Mouse (Mus musculus): ENCODE measurements at regions not wholly inside any gene's neighbourhood (a gene's known extent, or its start where the extent isn't known, plus 50 kb on each side); places are given as distances from the start of the nearest gene placed in this dataset.

DNA sequence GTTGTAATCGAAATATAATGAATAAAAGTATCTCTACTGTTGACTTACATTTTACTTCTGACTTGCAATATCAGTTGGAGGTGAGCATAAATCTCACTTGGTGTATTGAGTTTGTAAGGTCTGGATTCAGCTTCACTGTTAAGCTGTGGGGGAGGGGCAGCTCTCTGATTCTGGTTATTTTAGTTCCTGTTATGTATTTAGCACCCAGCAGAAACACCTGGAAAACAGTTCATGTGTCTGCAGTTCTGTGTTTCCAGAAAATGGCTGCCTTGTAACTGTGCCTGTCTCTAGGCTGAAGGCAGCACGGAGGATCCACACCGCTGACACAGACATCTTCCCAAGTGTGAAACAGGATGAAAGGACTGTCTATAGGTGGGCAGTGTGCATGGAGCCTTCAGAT is 62.3 kb upstream of the Sgk1 start:
- DNase-seq: no peak
- intact Hi-C loops (cut with DNase I; ENCODE audit: low total_unique reads): no loop called here

DNA sequence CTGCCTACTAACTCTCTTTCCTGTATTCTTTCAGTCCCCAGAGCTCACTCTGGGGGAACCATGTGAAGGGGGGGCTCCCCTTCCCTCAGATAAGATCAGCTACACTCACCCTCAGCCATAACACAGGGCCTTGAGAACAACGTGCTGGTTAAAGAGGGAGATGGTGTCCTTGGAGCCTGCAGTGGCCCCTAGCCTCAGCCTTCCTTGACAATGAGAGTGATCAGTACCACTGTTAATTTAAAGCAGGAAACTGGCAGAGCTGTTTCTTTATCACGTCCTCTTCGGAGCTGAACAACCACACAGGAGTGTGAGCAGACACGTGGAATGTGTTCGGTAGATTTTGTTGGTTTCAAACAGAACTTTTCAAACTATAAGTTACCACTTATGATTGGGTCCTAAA is 60.6 kb upstream of the Sgk1 start:
- no peak for DNase-seq
- intact Hi-C loops (cut with DNase I; ENCODE audit: low total_unique reads): no loop called here

DNA sequence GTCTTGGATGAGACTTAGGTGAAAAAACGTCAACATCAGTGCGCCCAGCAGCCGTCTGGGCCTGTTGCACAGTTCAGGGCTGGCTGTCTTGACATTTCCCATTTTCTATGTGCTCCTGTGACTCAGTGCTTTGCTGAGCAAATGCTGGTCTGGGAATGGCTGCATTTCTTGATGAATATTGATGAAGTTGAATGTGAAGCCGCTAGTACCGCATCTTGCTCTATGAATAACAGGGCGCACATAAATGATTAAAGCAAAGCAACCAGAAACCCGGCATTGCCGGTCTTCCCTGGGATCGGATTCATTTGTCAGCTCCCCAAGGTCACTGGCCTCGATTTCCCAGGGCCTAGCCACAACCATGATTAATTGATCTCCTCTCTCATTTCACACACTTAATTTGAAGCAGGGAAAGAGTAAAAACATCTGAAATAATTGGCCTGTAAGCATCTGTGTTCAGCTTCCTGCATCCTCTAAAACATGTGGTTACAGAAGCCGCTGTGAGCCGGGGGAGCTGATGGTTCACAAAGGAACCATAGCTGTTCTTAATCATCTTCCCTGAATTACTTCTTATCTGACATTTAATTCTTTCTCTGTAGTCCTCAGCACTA is 57.5 kb upstream of the Sgk1 start:
- intact Hi-C loops (cut with DNase I; ENCODE audit: low total_unique reads): no loop called here
- DNase-seq: no peak

DNA sequence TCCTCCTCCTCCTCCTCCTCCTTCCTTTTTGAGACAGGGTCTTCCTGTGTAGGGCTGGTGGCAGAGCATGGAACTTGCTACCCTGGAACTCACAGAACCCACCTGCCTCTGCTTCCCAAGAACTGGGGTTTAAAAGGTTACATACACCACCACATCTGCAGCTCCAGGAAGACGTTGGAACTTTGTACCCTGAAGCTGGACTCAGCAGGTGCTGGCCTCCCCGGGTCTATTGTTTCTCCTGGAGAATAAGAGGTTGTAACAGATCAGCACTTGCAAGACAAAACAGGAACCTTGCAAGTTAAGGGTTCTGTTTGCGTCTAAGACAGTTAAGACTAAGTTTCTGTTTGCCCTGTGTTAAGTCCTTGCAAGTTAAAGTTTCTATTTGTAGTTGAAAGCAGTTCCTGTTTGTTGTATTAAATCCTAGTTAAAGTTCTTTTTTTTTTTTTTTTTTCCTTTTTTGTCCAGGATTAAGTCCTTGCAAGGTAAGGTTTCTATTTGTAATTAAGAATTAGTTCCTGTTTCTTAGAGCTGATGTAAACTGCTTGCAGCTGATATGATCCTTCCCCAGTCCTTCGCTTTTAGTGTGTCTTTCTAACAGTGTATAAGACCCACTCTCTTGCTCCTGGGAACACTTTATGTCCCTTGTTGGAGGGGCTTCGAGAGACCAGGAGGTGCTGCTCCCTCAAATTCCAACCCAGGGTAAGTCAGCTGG is 55.0 kb upstream of the Sgk1 start:
- intact Hi-C loops (cut with DNase I; ENCODE audit: low total_unique reads): no loop called here
- no peak for DNase-seq

DNA sequence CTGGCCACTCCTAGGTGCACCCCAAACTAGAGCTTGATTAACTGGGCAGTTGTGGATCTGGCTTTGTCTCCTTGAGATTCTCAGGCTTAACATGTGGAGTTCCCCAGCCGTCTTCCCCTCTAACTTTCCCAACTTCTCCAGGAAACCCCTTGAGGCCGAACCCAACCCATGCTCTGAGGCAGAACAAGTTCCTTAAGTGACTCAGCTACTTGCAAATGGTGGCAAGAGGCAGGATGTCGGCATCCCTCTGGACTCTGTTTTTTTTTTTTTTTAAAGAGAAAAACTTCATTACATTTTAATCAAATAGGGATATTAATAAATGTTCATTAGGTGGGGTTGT is 54.5 kb upstream of the Sgk1 start:
- intact Hi-C loops (cut with DNase I; ENCODE audit: low total_unique reads): no loop called here
- DNase-seq: no peak

DNA sequence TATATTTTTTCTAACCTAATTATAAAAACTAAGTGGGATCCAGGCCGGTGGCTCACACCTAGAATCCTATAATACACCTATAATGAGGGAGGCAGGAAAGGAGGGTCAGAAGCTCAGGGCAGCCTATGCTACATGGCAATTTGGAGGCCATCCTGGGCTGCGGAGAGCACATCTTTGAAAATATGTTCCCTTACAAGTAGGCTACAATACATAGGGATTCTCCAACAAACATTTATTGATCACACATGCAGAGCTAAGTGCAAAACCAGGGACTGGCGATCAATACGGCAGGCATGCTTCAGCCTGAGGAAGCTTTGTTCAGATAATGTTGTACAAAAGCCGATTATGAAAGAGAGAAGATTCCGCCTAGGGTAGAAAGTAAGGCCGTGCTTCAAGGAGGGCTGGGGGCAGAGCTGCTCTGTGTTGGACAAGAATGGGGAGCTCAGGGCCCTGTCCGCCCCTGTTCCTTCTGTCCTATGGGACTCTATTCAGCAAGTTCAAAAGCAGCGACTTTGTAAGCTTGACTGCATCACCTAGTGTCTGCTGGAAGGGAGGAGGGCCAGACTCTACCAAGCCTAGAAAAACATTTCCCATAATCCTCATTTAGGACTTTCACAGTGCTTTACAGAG is 53.4 kb upstream of the Sgk1 start:
- intact Hi-C loops (cut with DNase I; ENCODE audit: low total_unique reads): no loop called here
- no peak for DNase-seq

DNA sequence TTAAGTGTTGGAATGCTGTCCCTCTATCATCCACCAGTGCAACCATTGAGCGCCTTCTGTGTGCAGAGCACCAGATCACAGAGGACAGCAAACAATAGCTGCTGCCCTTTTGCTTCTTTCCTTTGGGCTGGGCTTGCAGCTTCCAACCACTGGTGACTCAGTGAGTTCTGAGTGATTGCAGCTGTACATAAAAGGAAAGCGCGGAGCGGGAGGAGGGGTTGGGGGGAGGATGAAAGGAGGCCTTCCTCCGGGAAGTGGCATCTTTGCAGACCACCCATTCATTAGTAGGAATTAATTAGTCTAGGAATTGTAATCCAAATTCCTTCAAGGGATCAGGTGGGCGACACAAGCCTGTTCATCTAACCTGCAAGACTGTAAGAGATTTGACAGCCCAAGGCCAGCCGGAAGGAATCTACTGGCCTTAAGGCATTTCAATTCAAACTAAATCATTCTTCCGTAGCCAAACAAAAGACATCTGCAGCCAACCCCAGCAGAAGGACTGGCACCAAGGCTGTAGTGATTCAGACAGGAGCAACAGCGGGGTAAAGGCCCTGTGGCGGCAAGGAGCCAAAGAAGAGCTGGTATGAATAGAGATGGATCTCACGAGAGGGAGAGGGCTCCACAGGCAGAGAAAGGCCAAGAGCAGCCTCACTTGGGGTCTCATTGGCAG is 52.8 kb upstream of the Sgk1 start:
- DNase-seq: no peak
- intact Hi-C loops (cut with DNase I; ENCODE audit: low total_unique reads): no loop called here

DNA sequence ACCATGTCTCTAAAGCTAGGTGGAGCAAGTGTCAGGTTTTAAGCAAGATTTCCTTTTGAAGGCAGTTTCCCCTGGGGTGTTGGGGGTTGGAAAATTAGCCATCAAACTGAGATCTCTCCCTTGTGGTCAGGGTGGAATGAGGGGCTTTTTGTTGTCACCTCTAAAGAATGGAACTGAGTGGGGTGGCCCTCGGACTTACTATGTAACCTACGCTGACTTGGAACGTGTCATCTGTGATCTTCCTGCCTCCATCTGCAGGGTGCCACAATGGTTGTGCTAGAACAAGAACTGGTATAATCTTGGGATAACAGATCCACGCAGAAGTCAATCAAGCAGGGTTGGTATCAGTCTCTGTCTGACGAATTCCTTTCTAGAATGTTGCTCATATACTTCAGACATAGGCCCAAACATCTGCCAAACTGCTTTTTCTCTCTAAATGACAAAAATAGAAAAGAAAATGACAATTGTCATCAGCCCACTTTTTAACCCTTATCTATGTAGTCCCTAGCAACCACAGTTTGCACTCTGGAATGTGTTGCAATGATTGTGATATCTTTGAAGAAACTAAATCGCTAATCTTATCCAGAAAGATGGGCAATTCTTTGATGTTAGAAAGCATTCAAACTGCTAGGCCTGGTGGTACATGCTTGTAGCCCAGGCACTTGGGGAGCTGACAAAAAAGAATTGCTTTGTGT is 50.8 kb upstream of the Sgk1 start:
- DNase-seq: no peak
- intact Hi-C loops (cut with DNase I; ENCODE audit: low total_unique reads): no loop called here
